Mouse (Mus musculus) Patski (cell line): Measurements from ENCODE around the gene Cdc5l. TPM values are rescaled to one million over a fixed set of nuclear protein-coding genes. Genes with fewer than 3 reads are reported as not detected.
A peak's percentile ranks its signal among the peaks of the same experiment; 100 is the strongest.

ENCODE experiments used
- ATAC-seq: fragments of 100-300 bp; one replicate; pipeline ENCODE4 v1.8.0; 2021
- CTCF ChIA-PET: fragments of 350-600 bp; sonication (Branson Sonifier 250); formaldehyde crosslinking; loops from one replicate; lab custom pipeline; 2022; ENCODE audit warnings: inconsistent platforms; lab: Charles Lee
- POLR2A ChIA-PET: fragments of 350-600 bp; sonication (Branson Sonifier 250); formaldehyde crosslinking; loops from one replicate; lab custom pipeline; 2022; ENCODE audit warnings: antibody characterized with exemption, inconsistent platforms; lab: Charles Lee
- DNase-seq: peaks from one replicate; pipeline ENCODE4 v3.0.0-alpha.2; 2011; ENCODE audit warnings: low read depth, low spot score
- H3K27me3 ChIP-seq: fragments of 371-371 bp; one replicate; pipeline ENCODE4 v1.5.1; 2021
- CTCF ChIP-seq: fragments of 100-300 bp; IDR thresholded peaks from one replicate; pipeline ENCODE4 v1.5.1; 2021
- in situ Hi-C: fragments of 300-500 bp; cut with MboI; formaldehyde crosslinking; loops from 3 replicates; pipeline ENCODE4 v1.11.1; 2018; ENCODE audit warnings: low pct_unique_long_range_greater_than_20kb, mixed read lengths
- polyA plus RNA-seq: library from polyadenylated mRNA; unstranded; gene quantifications from one replicate; pipeline ENCODE4 v1.2.3, GENCODE M21; 2021

Cdc5l gene
- polyA plus RNA-seq, 1 experiment from 2014 or later = 59.8 TPM

- in situ Hi-C loops = no loop called here
- no peaks in the 10 kb centered on the region for H3K27me3 ChIP-seq
- ChIA-PET CTCF (interaction anchor here (1.6 to 3.1 kb wide), 2 partner anchors 10 kb away, joined by 3 to 14 read pairs; no protein-coding TSS in a partner anchor), POLR2A (interaction anchor here (0.9 kb wide), 1 partner anchor 12 kb away, joined by 3 read pairs; no protein-coding TSS in a partner anchor)
- ATAC-seq (no peak), DNase-seq (no peak)
- TF ChIP-seq CTCF = no peak
Observed at GRCm38 (mm10) chr17:45401126-45401905, 32.2 kb downstream of the Cdc5l start.

- DNase-seq = no peak
- POLR2A ChIA-PET = no interaction called here
- no peak for TF ChIP-seq CTCF
- in situ Hi-C loops = no loop called here
- ATAC-seq = no peak
- H3K27me3 ChIP-seq = no peaks in the 10 kb centered on the region
- CTCF ChIA-PET = interaction anchor here (0.9 to 1.1 kb wide), 2 partner anchors 16 to 942 kb away, joined by 3 to 4 read pairs; no protein-coding TSS in a partner anchor
Observed at GRCm38 (mm10) chr17:45398021-45398420, 35.5 kb downstream of the Cdc5l start.

- POLR2A ChIA-PET = no interaction called here
- H3K27me3 ChIP-seq = no peaks in the 10 kb centered on the region
- in situ Hi-C loops = no loop called here
Observed at GRCm38 (mm10) chr17:45397541-45397940, 36.0 kb downstream of the Cdc5l start.

DNA sequence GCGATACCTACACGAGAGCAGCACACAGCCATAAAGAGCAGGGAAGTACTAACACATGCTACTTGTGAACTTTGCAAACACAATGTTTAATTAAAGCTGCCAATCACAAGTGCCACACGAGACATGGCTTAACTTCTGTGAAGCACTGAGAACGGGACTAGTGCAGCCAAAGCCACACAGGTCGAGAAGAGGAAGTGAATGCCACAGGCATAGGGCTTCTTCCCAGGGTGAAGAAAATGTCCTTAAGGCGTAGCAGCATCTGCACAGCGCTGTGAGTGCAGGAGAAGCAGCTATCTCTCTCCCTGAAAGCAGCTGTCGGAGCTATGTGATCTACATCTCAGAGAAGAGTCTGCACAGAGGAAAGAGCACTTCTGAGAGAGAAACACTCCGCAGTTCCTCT is 38.9 kb downstream of the Cdc5l start:
- POLR2A ChIA-PET = no interaction called here
- no peak for ATAC-seq
- CTCF ChIA-PET = interaction anchor here (0.8 to 2.9 kb wide), 2 partner anchors 9 to 10 kb away, joined by 4 to 12 read pairs; no protein-coding TSS in a partner anchor
- no peak for DNase-seq
- no peak for TF ChIP-seq CTCF
- no peaks in the 10 kb centered on the region for H3K27me3 ChIP-seq
- in situ Hi-C loops = no loop called here

More at GRCm38 (mm10) chr17:45397541-45397940, 36.0 kb downstream of the Cdc5l start:
- DNase-seq = no peak
- CTCF ChIA-PET = interaction anchor here (0.9 kb wide), 1 partner anchor 16 kb away, joined by 4 read pairs; no protein-coding TSS in a partner anchor
- TF ChIP-seq CTCF = peak; percentile 59
- ATAC-seq = no peak

DNA sequence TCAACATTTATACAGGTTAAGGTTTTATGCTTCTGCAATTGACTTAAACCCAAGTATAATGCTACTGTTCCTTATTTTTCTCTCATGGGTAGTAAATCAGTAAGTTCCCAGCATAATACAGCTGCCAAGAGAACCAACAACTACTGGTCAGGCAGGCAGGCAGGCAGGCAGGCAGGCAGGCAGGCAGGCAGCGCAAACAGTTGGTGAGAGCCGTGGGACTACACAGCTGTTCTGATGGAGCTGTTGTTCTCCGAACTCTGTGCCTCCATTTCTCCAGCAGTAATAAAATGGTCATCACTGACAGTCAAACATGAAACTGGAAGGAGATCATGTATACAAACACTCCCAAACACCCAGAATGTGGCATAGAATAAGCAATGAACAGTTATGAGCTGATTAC is 39.8 kb downstream of the Cdc5l start:
- in situ Hi-C loops = no loop called here
- no peak for DNase-seq
- no peak for TF ChIP-seq CTCF
- H3K27me3 ChIP-seq = no peaks in the 10 kb centered on the region
- CTCF ChIA-PET = interaction anchor here (0.9 to 2.9 kb wide), 2 partner anchors 10 to 11 kb away, joined by 3 to 12 read pairs; no protein-coding TSS in a partner anchor
- POLR2A ChIA-PET = no interaction called here
- ATAC-seq = no peak

GRCm38 (mm10) chr17:45389896-45390295 is 43.6 kb downstream of the Cdc5l start:
- in situ Hi-C loops = no loop called here
- POLR2A ChIA-PET = interaction anchor here (0.9 kb wide), 1 partner anchor 11 kb away, joined by 3 read pairs; no protein-coding TSS in a partner anchor
- DNase-seq = no peak

DNA sequence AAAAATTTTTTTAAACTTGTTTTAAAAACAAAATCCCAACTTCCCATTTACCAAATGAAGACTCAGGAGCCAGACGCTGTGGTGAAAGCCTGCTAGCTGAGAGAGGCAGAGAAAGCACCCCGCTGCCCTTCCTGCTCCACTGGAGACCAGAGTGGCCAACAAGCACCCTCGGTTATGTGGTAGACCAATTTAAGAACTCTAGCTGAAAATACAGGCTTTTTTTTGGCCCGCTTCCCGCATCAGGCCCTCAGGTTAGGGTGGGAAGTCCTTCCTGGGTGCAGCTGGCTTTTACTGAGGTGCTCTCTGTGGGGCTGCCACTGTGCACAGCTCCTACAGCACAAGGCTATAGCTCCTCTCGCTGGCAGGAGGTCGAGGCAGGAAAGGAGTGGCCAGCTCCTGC is 46.6 kb downstream of the Cdc5l start:
- no peak for ATAC-seq
- ChIA-PET POLR2A (no interaction called here), CTCF (no interaction called here)
- no peak for DNase-seq
- no peak for TF ChIP-seq CTCF
- H3K27me3 ChIP-seq = no peaks in the 10 kb centered on the region
- in situ Hi-C loops = no loop called here

More at GRCm38 (mm10) chr17:45389896-45390295, 43.6 kb downstream of the Cdc5l start:
- no peak for TF ChIP-seq CTCF
- ATAC-seq = no peak
- H3K27me3 ChIP-seq = no peaks in the 10 kb centered on the region
- CTCF ChIA-PET = no interaction called here

GRCm38 (mm10) chr17:45383305-45383704 is 50.2 kb downstream of the Cdc5l start:
- ATAC-seq (no peak), DNase-seq (no peak)
- ChIA-PET CTCF (interaction anchor here (0.9 to 2.8 kb wide), 4 partner anchors 9 to 108 kb away, joined by 3 to 15 read pairs (median 3); no protein-coding TSS in a partner anchor), POLR2A (interaction anchor here (1.5 kb wide), 1 partner anchor 12 kb away, joined by 4 read pairs; no protein-coding TSS in a partner anchor)
- no peak for TF ChIP-seq CTCF
- no peaks in the 10 kb centered on the region for H3K27me3 ChIP-seq
- in situ Hi-C loops = no loop called here

DNA sequence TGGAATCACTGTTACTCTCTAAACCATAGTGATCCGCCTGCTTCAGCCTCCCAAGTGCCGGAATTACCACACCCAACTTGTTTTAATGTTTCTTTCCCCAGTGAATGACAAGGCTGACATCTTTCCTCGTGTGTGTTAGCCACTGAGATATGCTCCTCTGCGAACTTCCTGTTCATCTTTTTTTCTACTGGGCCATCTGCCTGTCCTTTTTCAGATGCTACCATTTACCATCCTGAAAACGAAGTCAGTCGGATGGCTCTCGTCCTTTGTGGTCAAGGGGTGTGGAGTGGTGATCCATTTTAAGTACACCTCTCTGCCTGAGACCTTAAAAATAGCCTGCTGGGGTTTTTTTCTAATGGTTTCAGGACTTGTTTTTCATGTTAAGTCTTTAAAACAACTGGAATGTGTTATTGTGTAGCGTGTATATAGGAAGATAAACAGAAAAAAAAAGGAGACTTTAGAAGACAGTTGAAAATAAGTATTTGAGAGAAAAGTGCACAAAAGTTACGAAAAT is 54.2 kb downstream of the Cdc5l start:
- no peaks in the 10 kb centered on the region for H3K27me3 ChIP-seq
- TF ChIP-seq CTCF = no peak
- POLR2A ChIA-PET = no interaction called here
- in situ Hi-C loops = loop anchor here (5.0 to 10.0 kb wide), 3 partner anchors 105 to 922 kb away; no protein-coding TSS in a partner anchor
- DNase-seq (no peak), ATAC-seq (no peak)
- CTCF ChIA-PET = no interaction called here

DNA sequence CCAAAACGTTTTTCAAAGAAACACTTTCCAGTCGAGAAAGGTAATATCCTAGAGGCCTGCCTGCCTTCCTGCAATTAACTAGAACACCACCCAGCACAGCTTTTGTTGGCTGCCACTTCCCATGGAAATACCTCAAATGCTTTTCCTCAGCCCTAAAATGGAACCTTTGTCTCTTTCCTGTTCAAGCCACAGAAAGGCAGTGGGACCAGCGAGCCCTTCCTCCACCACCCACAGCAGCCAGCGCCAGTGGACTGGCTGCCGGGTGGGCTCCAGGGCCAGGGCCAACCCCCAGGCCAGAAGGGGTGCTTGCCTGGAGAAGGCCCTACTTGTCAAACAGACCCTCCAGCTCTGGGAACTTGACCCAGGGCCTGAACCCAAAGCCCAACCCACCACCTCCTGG is 56.2 kb downstream of the Cdc5l start:
- CTCF ChIA-PET = no interaction called here
- DNase-seq = no peak

More for the DNA sequence above, 56.2 kb downstream of the Cdc5l start:
- ATAC-seq = no peak
- in situ Hi-C loops = loop anchor here (5.0 to 10.0 kb wide), 3 partner anchors 103 to 920 kb away; no protein-coding TSS in a partner anchor
- TF ChIP-seq CTCF = no peak
- POLR2A ChIA-PET = no interaction called here
- no peaks in the 10 kb centered on the region for H3K27me3 ChIP-seq
